Mouse (Mus musculus) ES-E14 (cell line): ENCODE data around the gene Stx1a.

Experiments
- HCFC1 ChIP-seq: IDR thresholded peaks from 2 replicates; pipeline ENCODE4 v1.6.1; 2012; ENCODE audit warnings: low read length, inconsistent platforms, borderline replicate concordance; ENCODE audit not compliant: insufficient read depth
- ZC3H11A ChIP-seq: IDR thresholded peaks from 2 replicates; pipeline ENCODE4 v1.6.1; 2012; ENCODE audit warnings: low read depth, mild to moderate bottlenecking, inconsistent platforms, low read length, borderline replicate concordance

DNA sequence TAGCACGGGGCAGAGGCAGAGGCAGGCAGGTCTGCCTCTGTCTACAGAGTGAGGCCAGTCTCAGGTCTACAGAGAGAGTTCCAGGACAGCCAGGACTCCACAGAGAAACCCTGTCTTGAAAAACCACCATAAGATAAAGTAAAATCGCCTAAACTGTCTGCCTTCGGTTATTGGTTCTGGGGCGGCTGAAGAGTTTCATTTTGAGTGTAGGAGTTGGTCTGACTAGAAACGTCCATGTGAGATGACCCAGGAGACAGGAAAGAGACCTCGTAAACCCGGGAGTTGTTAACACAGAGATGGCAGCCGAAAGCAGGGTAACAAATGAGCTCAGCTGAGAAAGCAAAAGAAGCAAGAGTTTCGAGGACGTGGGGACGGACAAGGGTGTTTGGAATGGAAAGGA lies 34.1 kb upstream of the Stx1a start:
- TF ChIP-seq ZC3H11A (no peak), HCFC1 (no peak)
